Mouse (Mus musculus) hindbrain, embryonic 15.5 days (tissue): ENCODE results near the gene Adssl1. TPM values are rescaled to one million over a fixed set of nuclear protein-coding genes. Genes with fewer than 3 reads are reported as not detected.

ENCODE experiments used
- ATAC-seq: fragments of 200-750 bp; cut with Nextera tagmentation; 2 replicates; pipeline ENCODE4 v1.8.0; 2017; ENCODE audit warnings: low read depth, moderate number of reproducible peaks, moderate TSS enrichment; ENCODE audit not compliant: low FRiP score
- H3K27ac ChIP-seq: fragments of 300-500 bp; sonication (generic); replicated peaks from 2 replicates; pipeline ENCODE4 v1.5.1; 2015; ENCODE audit warnings: mild to moderate bottlenecking, inconsistent platforms
- H3K27me3 ChIP-seq: fragments of 300-500 bp; sonication (generic); 2 replicates; pipeline ENCODE4 v1.6.1; 2015; ENCODE audit warnings: control low read depth, inconsistent platforms
- H3K36me3 ChIP-seq: fragments of 300-500 bp; sonication (generic); 2 replicates; pipeline ENCODE4 v1.6.1; 2015; ENCODE audit warnings: control low read depth, inconsistent platforms
- H3K4me1 ChIP-seq: fragments of 300-500 bp; sonication (generic); replicated peaks from 2 replicates; pipeline ENCODE4 v1.6.1; 2015; ENCODE audit warnings: control low read depth, inconsistent platforms
- H3K4me2 ChIP-seq: fragments of 300-500 bp; sonication (generic); 2 replicates; pipeline ENCODE4 v1.6.1; 2015; ENCODE audit warnings: moderate library complexity, mild to moderate bottlenecking, inconsistent platforms
- H3K4me3 ChIP-seq: fragments of 300-500 bp; sonication (generic); 2 replicates; pipeline ENCODE4 v1.5.1; 2015; ENCODE audit warnings: mild to moderate bottlenecking, inconsistent platforms
- H3K9ac ChIP-seq: fragments of 300-500 bp; sonication (generic); 2 replicates; pipeline ENCODE4 v1.6.1; 2015; ENCODE audit warnings: inconsistent platforms
- H3K9me3 ChIP-seq: fragments of 300-500 bp; sonication (generic); 2 replicates; pipeline ENCODE4 v1.6.1; 2016; ENCODE audit warnings: control low read depth, inconsistent platforms
- WGBS: fragments of 180-500 bp; shearing (Covaris S2); methylation state at CpG from one replicate; pipeline ENCODE4 v1.1.7; 2015; 5-methylcytosine and 5-hydroxymethylcytosine counted together
- polyA plus RNA-seq: library from polyadenylated mRNA; unstranded; fragments of >200 nt; fragmentation: Nextera tagmentation; extraction: Ambion mirVana; gene quantifications from 2 replicates; pipeline ENCODE4 v1.2.1, GENCODE M21; 2015

Adssl1 gene
- polyA plus RNA-seq, 1 experiment from 2014 or later, result 5.8 TPM

- no peaks in the 10 kb centered on the region for H3K36me3 ChIP-seq
- peak; percentile 75 for ATAC-seq
- no peak overlapping the region for H3K9ac ChIP-seq
- H3K27me3 ChIP-seq, result no peaks in the 10 kb centered on the region
- H3K4me1 ChIP-seq, result peaks cover 11% of the 10 kb centered on the region
- no peaks in the 10 kb centered on the region for H3K9me3 ChIP-seq
- H3K4me3 ChIP-seq, result peak overlapping the region; percentile 20
- WGBS, result 42% methylated on average over 19 of the region's 19 CpGs
- no peak overlapping the region for H3K27ac ChIP-seq
- peak overlapping the region; percentile 51 for H3K4me2 ChIP-seq
These were observed 9.3 kb downstream of the Adssl1 start for GRCm38 (mm10) chr12:112628928-112629721.

GRCm38 (mm10) chr12:112630029-112630428, 10.2 kb downstream of the Adssl1 start:
- Histone ChIP-seq H3K9ac (no peak overlapping the region), H3K4me2 (no peak overlapping the region)

GRCm38 (mm10) chr12:112630796-112631195, 11.0 kb downstream of the Adssl1 start:
- ATAC-seq, result no peak
- 82% methylated on average over 5 of the region's 5 CpGs for WGBS
- Histone ChIP-seq H3K36me3 (no peaks in the 10 kb centered on the region), H3K27me3 (no peaks in the 10 kb centered on the region), H3K4me2 (no peak overlapping the region), H3K9ac (no peak overlapping the region), H3K9me3 (no peaks in the 10 kb centered on the region), H3K4me3 (no peak overlapping the region), H3K4me1 (peaks cover 11% of the 10 kb centered on the region), H3K27ac (no peak overlapping the region)

More at GRCm38 (mm10) chr12:112630029-112630428, 10.2 kb downstream of the Adssl1 start:
- Histone ChIP-seq H3K27me3 (no peaks in the 10 kb centered on the region), H3K36me3 (no peaks in the 10 kb centered on the region), H3K27ac (no peak overlapping the region), H3K9me3 (no peaks in the 10 kb centered on the region), H3K4me1 (peaks cover 11% of the 10 kb centered on the region), H3K4me3 (no peak overlapping the region)
- 96% methylated on average over 12 of the region's 12 CpGs for WGBS
- no peak for ATAC-seq

DNA sequence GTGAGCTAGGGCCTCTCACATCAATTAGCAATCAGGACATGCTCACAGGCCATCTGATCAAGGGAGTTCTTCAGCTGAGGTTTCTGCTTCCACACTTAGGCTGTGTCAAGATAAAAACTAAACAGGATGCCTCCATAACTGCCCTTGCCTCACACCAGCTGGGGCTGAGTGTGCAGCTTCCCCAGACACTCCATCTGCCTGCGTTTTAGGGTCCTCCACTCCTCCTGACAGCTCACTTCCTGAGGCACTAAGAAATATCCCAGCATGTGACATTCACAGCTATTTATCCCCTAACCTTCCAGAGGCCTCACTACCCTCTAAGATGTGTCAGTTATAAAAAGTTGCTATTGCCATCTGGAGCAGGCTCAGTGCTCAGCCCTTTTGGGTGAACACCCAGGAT, 11.6 kb downstream of the Adssl1 start:
- H3K4me1 ChIP-seq, result peaks cover 11% of the 10 kb centered on the region
- no peak overlapping the region for H3K4me3 ChIP-seq
- no peak for ATAC-seq
- no peak overlapping the region for H3K9ac ChIP-seq
- WGBS, result 61% methylated on average over 1 of the region's 1 CpGs
- no peak overlapping the region for H3K27ac ChIP-seq
- H3K36me3 ChIP-seq, result no peaks in the 10 kb centered on the region
- H3K4me2 ChIP-seq, result no peak overlapping the region
- H3K27me3 ChIP-seq, result no peaks in the 10 kb centered on the region
- H3K9me3 ChIP-seq, result no peaks in the 10 kb centered on the region

GRCm38 (mm10) chr12:112632084-112632777, 12.4 kb downstream of the Adssl1 start:
- no peaks in the 10 kb centered on the region for H3K9me3 ChIP-seq
- peaks cover 11% of the 10 kb centered on the region for H3K4me1 ChIP-seq
- ATAC-seq, result no peak
- whole genome bisulfite sequencing, result 75% methylated on average over 11 of the region's 11 CpGs
- no peaks in the 10 kb centered on the region for H3K36me3 ChIP-seq
- H3K27me3 ChIP-seq, result no peaks in the 10 kb centered on the region
- no peak overlapping the region for H3K4me2 ChIP-seq
- no peak overlapping the region for H3K4me3 ChIP-seq
- H3K9ac ChIP-seq, result no peak overlapping the region
- H3K27ac ChIP-seq, result no peak overlapping the region

- H3K27ac ChIP-seq, result no peak overlapping the region
- no peak overlapping the region for H3K4me3 ChIP-seq
- no peaks in the 10 kb centered on the region for H3K9me3 ChIP-seq
- ATAC-seq, result no peak
- H3K4me2 ChIP-seq, result no peak overlapping the region
- H3K27me3 ChIP-seq, result no peaks in the 10 kb centered on the region
- no peaks in the 10 kb centered on the region for H3K36me3 ChIP-seq
- peaks cover 11% of the 10 kb centered on the region for H3K4me1 ChIP-seq
- H3K9ac ChIP-seq, result no peak overlapping the region
- 76% methylated on average over 5 of the region's 5 CpGs for WGBS
These were observed 13.1 kb downstream of the Adssl1 start for GRCm38 (mm10) chr12:112632907-112633306.

DNA sequence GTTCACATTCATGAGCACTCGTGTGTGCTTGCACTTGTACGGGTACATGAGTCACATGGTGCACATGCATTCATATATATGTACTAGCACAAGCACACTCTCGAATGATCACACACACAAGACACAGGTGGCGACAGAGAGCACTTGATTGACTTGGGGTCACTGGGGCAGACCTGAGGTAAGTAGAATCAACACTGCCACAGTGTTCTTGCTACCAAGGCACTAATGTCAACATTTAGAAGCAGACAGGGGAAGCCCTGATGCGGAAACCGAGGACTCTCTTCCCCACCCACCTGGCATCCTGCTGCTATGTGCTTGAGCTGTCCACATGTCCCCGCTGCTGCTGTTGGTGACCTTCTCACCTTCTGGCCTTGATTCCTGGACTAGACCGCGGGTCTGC, 13.8 kb downstream of the Adssl1 start:
- Histone ChIP-seq H3K27ac (no peak overlapping the region), H3K4me2 (no peak overlapping the region), H3K9me3 (no peaks in the 10 kb centered on the region), H3K4me1 (peaks cover 9% of the 10 kb centered on the region), H3K36me3 (no peaks in the 10 kb centered on the region), H3K9ac (no peak overlapping the region), H3K4me3 (no peak overlapping the region), H3K27me3 (no peaks in the 10 kb centered on the region)
- 75% methylated on average over 9 of the region's 9 CpGs for WGBS
- ATAC-seq, result no peak

DNA sequence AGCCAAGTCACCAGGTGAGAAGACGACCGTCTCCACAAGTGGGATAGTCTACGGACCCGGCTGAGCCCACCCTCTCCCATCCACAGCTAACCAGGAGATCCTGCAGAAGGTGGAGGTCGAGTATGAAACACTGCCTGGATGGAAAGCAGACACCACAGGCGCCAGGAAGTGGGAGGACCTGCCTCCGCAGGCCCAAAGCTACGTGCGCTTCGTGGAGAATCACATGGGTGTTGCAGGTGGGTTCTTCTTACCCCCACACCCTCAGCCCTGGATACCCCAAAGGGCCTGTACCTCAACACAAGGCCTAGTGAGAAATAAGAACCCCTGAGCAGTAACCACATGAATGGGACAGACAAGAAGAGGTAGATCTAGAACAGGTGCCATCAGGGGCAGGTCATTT, 19.7 kb downstream of the Adssl1 start:
- 88% methylated on average over 10 of the region's 10 CpGs for WGBS
- Histone ChIP-seq H3K36me3 (no peaks in the 10 kb centered on the region), H3K9ac (no peak overlapping the region), H3K27me3 (no peaks in the 10 kb centered on the region), H3K9me3 (no peaks in the 10 kb centered on the region), H3K4me3 (no peak overlapping the region), H3K27ac (no peak overlapping the region), H3K4me2 (no peak overlapping the region), H3K4me1 (0 out of 2 replicates have a peak, but pooled peaks cover 2% of the 10 kb centered on the region)
- no peak for ATAC-seq

DNA sequence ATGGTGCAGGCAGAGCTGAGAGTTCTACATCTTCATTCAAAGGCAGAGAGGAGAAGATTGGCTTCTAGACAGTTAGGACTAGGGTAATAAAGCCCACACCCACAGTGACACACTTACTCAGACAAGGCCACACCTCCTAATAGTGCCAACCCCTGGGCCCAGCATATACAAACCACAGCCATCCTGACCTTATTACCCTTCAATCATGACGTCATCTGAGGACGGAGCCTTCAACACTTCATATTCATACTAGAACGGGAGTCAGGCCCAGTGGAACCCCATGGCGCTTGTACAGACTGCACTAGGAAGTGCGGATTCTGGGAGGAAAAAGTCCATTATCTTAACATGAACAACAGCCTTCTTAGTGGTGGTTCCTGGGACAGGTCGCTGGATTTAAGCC, 23.3 kb downstream of the Adssl1 start:
- H3K27me3 ChIP-seq, result no peaks in the 10 kb centered on the region
- 90% methylated on average over 6 of the region's 6 CpGs for WGBS
- H3K4me1 ChIP-seq, result peaks cover 21% of the 10 kb centered on the region
- no peak overlapping the region for H3K4me3 ChIP-seq
- no peak overlapping the region for H3K9ac ChIP-seq
- no peaks in the 10 kb centered on the region for H3K9me3 ChIP-seq
- H3K4me2 ChIP-seq, result no peak overlapping the region
- H3K27ac ChIP-seq, result no peak overlapping the region
- H3K36me3 ChIP-seq, result peaks cover 6% of the 10 kb centered on the region; the same call in 1 of the 2 replicates
- ATAC-seq, result no peak

DNA sequence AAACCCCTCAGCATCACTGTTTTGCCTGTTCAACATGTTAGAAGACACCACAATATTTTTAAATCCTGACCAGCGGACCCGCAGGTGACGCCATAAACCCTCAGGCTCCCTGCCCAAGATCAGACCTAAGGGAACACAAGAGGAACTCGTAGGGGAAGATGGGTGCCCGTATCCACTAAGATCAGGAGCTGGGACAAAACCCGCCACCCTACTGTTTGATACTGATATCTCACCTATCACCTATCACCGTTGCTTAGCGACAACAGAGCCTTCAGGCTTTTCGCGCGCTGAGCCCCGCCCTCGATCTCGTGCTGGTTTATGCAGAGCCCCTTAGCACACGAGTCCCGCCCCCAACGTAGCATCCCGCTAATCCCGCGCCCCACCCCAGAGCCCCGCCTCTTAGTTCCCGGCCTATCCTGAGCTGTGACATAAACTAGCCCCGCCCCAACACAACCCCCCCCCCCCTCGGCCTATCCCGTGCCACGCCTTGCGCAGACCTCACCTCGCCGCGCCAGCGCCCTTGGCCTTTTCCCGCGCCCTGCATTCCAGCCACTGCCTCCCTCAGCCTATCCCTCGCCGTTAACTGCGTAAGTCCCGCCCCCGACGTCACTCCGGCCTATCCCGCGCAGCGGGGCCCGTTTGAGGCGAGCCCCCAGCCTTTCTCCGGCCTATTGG, 24.5 kb downstream of the Adssl1 start, which contains the start of gene Siva1:
Gene Siva1 (plus strand): TSS at position 500 of the 675 bp plus-strand sequence.
- WGBS, result 1% methylated on average over 46 of the region's 46 CpGs
- peak; percentile 98 for ATAC-seq
- H3K36me3 ChIP-seq, result peaks cover 18% of the 10 kb centered on the region; the same call in 1 of the 2 replicates
- H3K9ac ChIP-seq, result peak within 1 kb of the TSS; percentile 67
- peaks cover 21% of the 10 kb centered on the region for H3K4me1 ChIP-seq
- no peaks in the 10 kb centered on the region for H3K27me3 ChIP-seq
- no peaks in the 10 kb centered on the region for H3K9me3 ChIP-seq
- H3K4me3 ChIP-seq, result peak within 1 kb of the TSS; percentile 57
- H3K4me2 ChIP-seq, result peak within 1 kb of the TSS; percentile 73
- peak within 1 kb of the TSS; percentile 86 for H3K27ac ChIP-seq

GRCm38 (mm10) chr12:112644855-112645506, 25.1 kb downstream of the Adssl1 start:
- WGBS, result under 1% methylated on average over 75 of the region's 75 CpGs

More at GRCm38 (mm10) chr12:112644855-112645506, 25.1 kb downstream of the Adssl1 start:
- Histone ChIP-seq H3K4me3 (peak overlapping the region; percentile 57), H3K9ac (peak overlapping the region; percentile 67), H3K27ac (peak overlapping the region; percentile 86), H3K36me3 (peaks cover 21% of the 10 kb centered on the region; the same call in 1 of the 2 replicates), H3K27me3 (no peaks in the 10 kb centered on the region), H3K4me1 (peaks cover 21% of the 10 kb centered on the region), H3K4me2 (peak overlapping the region; percentile 73), H3K9me3 (no peaks in the 10 kb centered on the region)
- peak; percentile 52 for ATAC-seq
